Mouse (Mus musculus) granulocyte monocyte progenitor cell, adult 5-6 weeks (primary cell): ENCODE results near the gene Ywhag. TPM values are rescaled to one million over a fixed set of nuclear protein-coding genes. Genes with fewer than 3 reads are reported as not detected.

Experiments
- total RNA-seq, 2 experiments: library from RNA; stranded (forward) in 1 of 2; stranded (reverse) in 1 of 2; fragments of 200-712, 200-1000 nt in 1 of 2; fragments of >200 nt in 1 of 2; fragmentation: Nextera tagmentation in 1 of 2; gene quantifications; 2 replicates each; pipeline ENCODE4 v1.2.3; 2014 to 2017

The Ywhag gene
- total RNA-seq, 2 experiments from 2014 or later = 97.2 to 107 TPM

Other genes with a start within 250 kb of the Ywhag start
- gene Tmem120a, start 190.2 kb downstream of the Ywhag start, total RNA-seq (2014; fragmentation: Nextera tagmentation) = 19.1 and 22.9 TPM in 2 replicates
- gene Tmem120a, start 190.2 kb downstream of the Ywhag start, total RNA-seq (2017) = 17.6 and 26.4 TPM in 2 replicates
- gene Styxl1, start 156.2 kb downstream of the Ywhag start, total RNA-seq (2014; fragmentation: Nextera tagmentation) = not detected in 2 replicates
- gene Styxl1, start 156.2 kb downstream of the Ywhag start, total RNA-seq (2017) = 2.1 TPM in 1 of 2 replicates, not detected in the other
- gene Mdh2, start 156.1 kb downstream of the Ywhag start, total RNA-seq (2014; fragmentation: Nextera tagmentation) = 299 and 328 TPM in 2 replicates
- 154 and 224 TPM in 2 replicates for gene Mdh2, start 156.1 kb downstream of the Ywhag start, total RNA-seq (2017)
- not detected in 2 replicates for gene Srrm3, start 127.7 kb downstream of the Ywhag start, total RNA-seq (2014; fragmentation: Nextera tagmentation)
- gene Srrm3, start 127.7 kb downstream of the Ywhag start, total RNA-seq (2017) = not detected in 2 replicates
- not detected in 2 replicates for gene Hspb1, start 46.7 kb downstream of the Ywhag start, total RNA-seq (2014; fragmentation: Nextera tagmentation)
- not detected in 2 replicates for gene Hspb1, start 46.7 kb downstream of the Ywhag start, total RNA-seq (2017)
- 1.8 and 5.0 TPM in 2 replicates for gene Ssc4d, start 39.9 kb upstream of the Ywhag start, total RNA-seq (2014; fragmentation: Nextera tagmentation)
- gene Ssc4d, start 39.9 kb upstream of the Ywhag start, total RNA-seq (2017) = 0.90 TPM in 1 of 2 replicates, not detected in the other
- gene Zp3, start 45.5 kb upstream of the Ywhag start, total RNA-seq (2014; fragmentation: Nextera tagmentation) = not detected in 2 replicates
- not detected in 2 replicates for gene Zp3, start 45.5 kb upstream of the Ywhag start, total RNA-seq (2017)
- gene Dtx2, start 60.2 kb upstream of the Ywhag start, total RNA-seq (2014; fragmentation: Nextera tagmentation) = 17.1 and 20.2 TPM in 2 replicates
- 6.4 and 8.1 TPM in 2 replicates for gene Dtx2, start 60.2 kb upstream of the Ywhag start, total RNA-seq (2017)
- not detected in 2 replicates for gene Upk3b, start 103.9 kb upstream of the Ywhag start, total RNA-seq (2014; fragmentation: Nextera tagmentation)
- 0.04 TPM in 1 of 2 replicates, not detected in the other for gene Upk3b, start 103.9 kb upstream of the Ywhag start, total RNA-seq (2017)
- 5.6 TPM in 1 of 2 replicates, not detected in the other for gene Upk3bl, start 119.9 kb upstream of the Ywhag start, total RNA-seq (2014; fragmentation: Nextera tagmentation)
- gene Upk3bl, start 119.9 kb upstream of the Ywhag start, total RNA-seq (2017) = 1.7 TPM in 1 of 2 replicates, not detected in the other
- 43.2 and 82.3 TPM in 2 replicates for gene Rasa4, start 149.3 kb upstream of the Ywhag start, total RNA-seq (2014; fragmentation: Nextera tagmentation)
- gene Rasa4, start 149.3 kb upstream of the Ywhag start, total RNA-seq (2017) = 24.8 and 25.0 TPM in 2 replicates
- gene Polr2j, start 182.0 kb upstream of the Ywhag start, total RNA-seq (2014; fragmentation: Nextera tagmentation) = 156 and 159 TPM in 2 replicates
- gene Polr2j, start 182.0 kb upstream of the Ywhag start, total RNA-seq (2017) = 125 and 128 TPM in 2 replicates
- 31.5 and 33.0 TPM in 2 replicates for gene Lrwd1, start 201.5 kb upstream of the Ywhag start, total RNA-seq (2014; fragmentation: Nextera tagmentation)
- gene Lrwd1, start 201.5 kb upstream of the Ywhag start, total RNA-seq (2017) = 46.3 and 70.4 TPM in 2 replicates
- 13.7 and 18.2 TPM in 2 replicates for gene Alkbh4, start 201.5 kb upstream of the Ywhag start, total RNA-seq (2014; fragmentation: Nextera tagmentation)
- 5.3 and 11.9 TPM in 2 replicates for gene Alkbh4, start 201.5 kb upstream of the Ywhag start, total RNA-seq (2017)
- 24.7 and 38.2 TPM in 2 replicates for gene Orai2, start 236.1 kb upstream of the Ywhag start, total RNA-seq (2014; fragmentation: Nextera tagmentation)
- 26.6 and 29.0 TPM in 2 replicates for gene Orai2, start 236.1 kb upstream of the Ywhag start, total RNA-seq (2017)